In genomic region chr1:35763051-35763450, GRCm38 (mm10) we compare ENCODE assay signal across 21 mouse cellular contexts.
DNase-seq lines count a peak whose midpoint lies in the region; ATAC-seq and TF ChIP-seq lines count a peak whose summit lies in the region.
"Had no signal": no experiment of that assay in that cellular context is flagged by ENCODE, and none has a peak within 500 bp of the region (broad histone marks: within the 10 kb centered on the region; RNA-seq: fewer than 3 reads in every experiment).

No protein-coding gene starts in this region.

- intact Hi-C loops in left cerebral cortex, postnatal 4 days (cut with DNase I), result no loop called here

- no peak overlapping the region for H3K4me2 ChIP-seq in hindbrain, embryonic 14.5 days (replicated peaks)
- H3K4me2 ChIP-seq in hindbrain, embryonic 12.5 days (replicated peaks), result no peak overlapping the region
- H3K4me2 ChIP-seq in lung, postnatal 0 days (replicated peaks; ENCODE audit: low read depth, low read length), result no peak overlapping the region
- H3K4me2 ChIP-seq in embryonic facial prominence, embryonic 12.5 days (replicated peaks), result no peak overlapping the region
- H3K4me2 ChIP-seq: forebrain, embryonic 13.5 days; hindbrain, embryonic 15.5 days; liver, embryonic 12.5 days; neural tube, embryonic 12.5 days had no signal

- no peak overlapping the region for H3K27ac ChIP-seq in hindbrain, embryonic 14.5 days
- H3K27ac ChIP-seq in hindbrain, embryonic 12.5 days, result no peak overlapping the region
- no peak overlapping the region for H3K27ac ChIP-seq in lung, postnatal 0 days (ENCODE audit: low read length)
- no peak overlapping the region for H3K27ac ChIP-seq in embryonic facial prominence, embryonic 12.5 days
- H3K27ac ChIP-seq: forebrain, embryonic 13.5 days; hindbrain, embryonic 15.5 days; left cerebral cortex, adult 2 months; liver, embryonic 12.5 days; neural tube, embryonic 12.5 days had no signal

- H3K4me1 ChIP-seq in hindbrain, embryonic 14.5 days (replicated peaks; ENCODE audit: control insufficient read depth, insufficient read depth, low read length), result no peaks in the 10 kb centered on the region
- no peaks in the 10 kb centered on the region for H3K4me1 ChIP-seq in hindbrain, embryonic 12.5 days
- H3K4me1 ChIP-seq in lung, postnatal 0 days (ENCODE audit: insufficient read depth, low read depth, low read length), result no peaks in the 10 kb centered on the region
- H3K4me1 ChIP-seq in E14TG2a.4 (replicated peaks; ENCODE audit: low read depth, low read length), result peaks cover 11% of the 10 kb centered on the region
- no peaks in the 10 kb centered on the region for H3K4me1 ChIP-seq in embryonic facial prominence, embryonic 12.5 days
- H3K4me1 ChIP-seq: forebrain, embryonic 13.5 days; hindbrain, embryonic 15.5 days; liver, embryonic 12.5 days; neural tube, embryonic 12.5 days had no signal

- H3K4me3 ChIP-seq in hindbrain, embryonic 14.5 days (replicated peaks; ENCODE audit: low read length), result no peak overlapping the region
- no peak overlapping the region for H3K4me3 ChIP-seq in hindbrain, embryonic 12.5 days
- no peak overlapping the region for H3K4me3 ChIP-seq in lung, postnatal 0 days (ENCODE audit: low read depth, low read length)
- H3K4me3 ChIP-seq in E14TG2a.4 (replicated peaks; ENCODE audit: low read length), result peak overlapping the region; percentile 13; the same call in 1 of the 2 replicates
- no peak overlapping the region for H3K4me3 ChIP-seq in embryonic facial prominence, embryonic 12.5 days
- H3K4me3 ChIP-seq: forebrain, embryonic 13.5 days; hindbrain, embryonic 15.5 days; left cerebral cortex, adult 2 months; liver, embryonic 12.5 days; neural tube, embryonic 12.5 days had no signal

- 0 out of 2 replicates have a peak, but pooled peaks have one; percentile 11 for ATAC-seq in hindbrain, embryonic 14.5 days (ENCODE audit: low FRiP score)
- no peak; the same call in 1 of the 2 replicates for ATAC-seq in hindbrain, embryonic 12.5 days (ENCODE audit: low FRiP score)
- 0 out of 2 replicates have a peak, but pooled peaks have one; percentile 8 for ATAC-seq in lung, postnatal 0 days
- 0 out of 2 replicates have a peak, but pooled peaks have one; percentile 10 for ATAC-seq in embryonic facial prominence, embryonic 12.5 days (ENCODE audit: insufficient number of reproducible peaks, insufficient read depth, low FRiP score, low TSS enrichment)
- ATAC-seq: activated CD4-positive, CD25-positive, alpha-beta regulatory T cell, adult 4 months; forebrain, embryonic 13.5 days; intestine, embryonic 16.5 days; liver, embryonic 12.5 days had no signal

- TF ChIP-seq CTCF in lung, postnatal 0 days (IDR thresholded peaks at IDR 0.05), result no peak
- no peak for TF ChIP-seq CTCF in E14TG2a.4 (conservative IDR thresholded peaks at IDR 0.05; ENCODE audit: low read length)

- H3K27me3 ChIP-seq in hindbrain, embryonic 14.5 days (ENCODE audit: control insufficient read depth, insufficient read depth, low read length), result no peaks in the 10 kb centered on the region
- H3K27me3 ChIP-seq in hindbrain, embryonic 12.5 days, result no peaks in the 10 kb centered on the region
- H3K27me3 ChIP-seq in lung, postnatal 0 days (replicated peaks; ENCODE audit: insufficient read depth, low read length), result no peaks in the 10 kb centered on the region
- peaks cover 3% of the 10 kb centered on the region for H3K27me3 ChIP-seq in E14TG2a.4 (ENCODE audit: insufficient read depth, low read length)
- no peaks in the 10 kb centered on the region for H3K27me3 ChIP-seq in embryonic facial prominence, embryonic 12.5 days
- H3K27me3 ChIP-seq: forebrain, embryonic 13.5 days; hindbrain, embryonic 15.5 days; liver, embryonic 12.5 days; neural tube, embryonic 12.5 days had no signal

- WGBS in hindbrain, embryonic 14.5 days, result 94% methylated on average over 9 of the region's 9 CpGs
- 88% methylated on average over 9 of the region's 9 CpGs for WGBS in hindbrain, embryonic 12.5 days
- WGBS in lung, postnatal 0 days, result 79% methylated on average over 9 of the region's 9 CpGs
- WGBS in embryonic facial prominence, embryonic 12.5 days, result 85% methylated on average over 9 of the region's 9 CpGs

- no peaks in the 10 kb centered on the region for H3K9me3 ChIP-seq in hindbrain, embryonic 14.5 days (ENCODE audit: control insufficient read depth, low read length)
- no peaks in the 10 kb centered on the region for H3K9me3 ChIP-seq in hindbrain, embryonic 12.5 days (replicated peaks)
- H3K9me3 ChIP-seq in lung, postnatal 0 days (ENCODE audit: low read length), result no peaks in the 10 kb centered on the region
- peaks cover 4% of the 10 kb centered on the region; the same call in 1 of the 2 replicates for H3K9me3 ChIP-seq in E14TG2a.4 (ENCODE audit: low read length)
- H3K9me3 ChIP-seq in embryonic facial prominence, embryonic 12.5 days, result no peaks in the 10 kb centered on the region
- H3K9me3 ChIP-seq: forebrain, embryonic 13.5 days; hindbrain, embryonic 15.5 days; liver, embryonic 12.5 days; neural tube, embryonic 12.5 days had no signal

- no peaks in the 10 kb centered on the region for H3K36me3 ChIP-seq in hindbrain, embryonic 14.5 days (replicated peaks; ENCODE audit: control insufficient read depth, insufficient read depth)
- no peaks in the 10 kb centered on the region for H3K36me3 ChIP-seq in hindbrain, embryonic 12.5 days
- no peaks in the 10 kb centered on the region for H3K36me3 ChIP-seq in lung, postnatal 0 days (ENCODE audit: insufficient read depth, low read length)
- no peaks in the 10 kb centered on the region for H3K36me3 ChIP-seq in E14TG2a.4 (ENCODE audit: insufficient read depth, low read length)
- no peaks in the 10 kb centered on the region for H3K36me3 ChIP-seq in embryonic facial prominence, embryonic 12.5 days
- H3K36me3 ChIP-seq: hindbrain, embryonic 15.5 days; liver, embryonic 12.5 days; neural tube, embryonic 12.5 days had no signal

- no peak for DNase-seq in hindbrain, embryonic 14.5 days (ENCODE audit: low spot score)
- no peak for DNase-seq in lung, postnatal 0 days (ENCODE audit: low spot score)
- DNase-seq in lung, postnatal 14 days, result no peak
- DNase-seq in left cerebral cortex, postnatal 4 days, result no peak
- DNase-seq: cerebellum, adult 18-20 months; cerebellum, postnatal 14 days; gastrocnemius, postnatal 36 days; lung, adult 18-20 months; lung, postnatal 4 days; retina, postnatal 1 day; right cerebral cortex, postnatal 25 days had no signal

- no peak overlapping the region for H3K9ac ChIP-seq in hindbrain, embryonic 14.5 days
- H3K9ac ChIP-seq in hindbrain, embryonic 12.5 days, result no peak overlapping the region
- H3K9ac ChIP-seq in lung, postnatal 0 days (replicated peaks; ENCODE audit: low read depth), result no peak overlapping the region
- H3K9ac ChIP-seq in embryonic facial prominence, embryonic 12.5 days, result no peak overlapping the region
- H3K9ac ChIP-seq: forebrain, embryonic 13.5 days; hindbrain, embryonic 15.5 days; liver, embryonic 12.5 days; neural tube, embryonic 12.5 days had no signal

- TF ChIP-seq EP300 in lung, postnatal 0 days (IDR thresholded peaks at IDR 0.05), result no peak
